Mouse (Mus musculus) monocyte, adult 2 months (primary cell): ENCODE data around the gene Zbtb16.

ENCODE experiments used
- DNase-seq, 2 experiments: peaks; one replicate each; pipeline ENCODE4 v3.0.0; 2022; ENCODE audit warnings: low spot score in 2 of 2, low read depth in 1 of 2

Zbtb16 gene

GRCm38 (mm10) chr9:48648285-48649097, 187.5 kb downstream of the Zbtb16 start:
- DNase-seq: no peak

DNA sequence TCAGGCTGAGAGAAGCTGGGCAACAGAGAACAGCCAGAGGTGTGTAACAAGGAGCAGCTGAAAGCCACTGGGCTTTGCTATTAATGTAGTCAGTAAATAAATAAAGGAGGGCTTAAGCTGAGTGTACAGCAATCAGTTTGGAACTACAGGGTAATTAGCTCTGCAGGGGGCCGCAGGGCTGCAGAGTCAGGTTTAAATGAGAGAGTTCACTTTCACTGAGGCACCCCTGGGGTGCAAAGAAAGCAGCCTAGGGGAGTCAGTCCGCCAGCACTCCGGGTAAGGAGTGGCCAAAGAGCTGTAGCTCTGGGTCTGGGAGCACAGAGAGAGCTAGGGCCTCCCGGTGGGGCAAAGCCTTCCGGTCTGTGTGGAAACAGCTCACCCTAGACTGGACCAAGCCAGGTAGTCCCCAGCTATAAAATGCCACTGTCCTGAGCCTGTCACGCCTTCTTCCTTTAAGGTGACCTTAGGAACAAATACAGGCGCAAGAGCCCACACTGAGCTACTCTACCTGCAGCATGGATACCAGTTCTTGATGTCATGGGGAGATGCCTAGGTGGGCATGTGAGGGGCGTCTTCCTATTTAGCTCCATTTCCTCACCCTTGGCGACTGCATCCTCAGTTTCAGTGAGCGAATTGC, 188.3 kb downstream of the Zbtb16 start:
- DNase-seq: no peak

- DNase-seq: no peak
These were observed 189.0 kb downstream of the Zbtb16 start for GRCm38 (mm10) chr9:48646781-48647647.

- DNase-seq: peak; percentile 19 to 39
These were observed 189.8 kb downstream of the Zbtb16 start for GRCm38 (mm10) chr9:48646251-48646650.

DNA sequence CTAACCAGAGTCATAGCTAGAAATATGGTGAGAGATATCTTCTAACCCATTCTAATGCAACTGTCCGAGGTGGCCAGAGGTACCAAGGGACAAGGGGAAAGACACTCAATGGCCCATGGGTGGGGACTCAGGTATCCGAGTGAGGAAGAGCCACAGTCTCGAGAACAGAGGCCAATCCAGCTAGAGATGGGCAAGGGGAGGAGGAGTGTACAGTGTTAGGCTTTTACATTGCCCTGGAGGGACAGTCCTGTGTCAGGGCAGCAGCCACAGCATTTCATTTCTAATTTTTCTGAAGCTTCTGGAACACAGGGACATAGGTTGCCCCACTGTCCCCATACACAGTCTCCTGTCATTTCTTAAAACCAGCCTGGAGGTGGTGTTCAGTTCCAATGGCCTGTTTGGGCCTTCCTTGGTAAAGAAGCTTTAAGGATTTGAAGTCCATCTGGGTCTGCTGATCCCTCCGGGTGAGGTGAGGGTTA, 190.3 kb downstream of the Zbtb16 start:
- DNase-seq: no peak

DNA sequence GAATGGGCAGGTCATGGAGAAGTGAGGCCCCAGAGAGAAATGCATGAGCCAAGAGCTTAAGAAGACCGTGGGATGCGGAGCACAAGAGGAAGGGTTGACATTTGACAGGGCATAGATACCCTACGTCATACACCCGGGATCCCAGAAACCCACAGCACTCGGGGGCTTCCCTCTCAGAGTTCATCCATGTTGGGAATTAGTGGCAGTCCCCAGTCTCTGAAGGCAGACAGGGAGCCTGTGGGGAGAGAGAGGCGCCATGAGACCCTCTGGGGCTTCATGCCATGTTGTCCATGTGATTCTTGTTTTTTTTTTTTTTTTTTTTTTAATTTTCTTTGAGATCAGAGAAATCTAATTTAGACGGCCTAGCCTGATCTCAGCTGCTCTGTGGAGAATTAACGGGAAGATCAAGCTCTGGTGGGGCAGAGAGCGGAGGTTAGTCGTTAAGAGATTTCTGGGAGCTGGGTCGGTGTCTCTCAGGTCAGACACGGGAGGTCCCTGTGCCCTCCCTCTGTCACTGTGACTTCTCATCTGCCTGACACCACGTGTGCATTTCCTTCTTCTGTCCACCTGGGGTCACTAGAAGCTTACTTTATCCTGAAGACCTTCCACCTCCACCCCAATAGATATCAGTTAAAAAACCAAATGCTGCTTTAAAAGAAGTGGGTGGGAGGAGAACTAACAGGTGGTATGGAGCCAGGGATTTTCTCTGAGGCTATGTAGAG, 190.9 kb downstream of the Zbtb16 start:
- DNase-seq: no peak

GRCm38 (mm10) chr9:48644376-48644775, 191.6 kb downstream of the Zbtb16 start:
- DNase-seq: no peak

GRCm38 (mm10) chr9:48641636-48642035, 194.4 kb downstream of the Zbtb16 start:
- no peak for DNase-seq

DNA sequence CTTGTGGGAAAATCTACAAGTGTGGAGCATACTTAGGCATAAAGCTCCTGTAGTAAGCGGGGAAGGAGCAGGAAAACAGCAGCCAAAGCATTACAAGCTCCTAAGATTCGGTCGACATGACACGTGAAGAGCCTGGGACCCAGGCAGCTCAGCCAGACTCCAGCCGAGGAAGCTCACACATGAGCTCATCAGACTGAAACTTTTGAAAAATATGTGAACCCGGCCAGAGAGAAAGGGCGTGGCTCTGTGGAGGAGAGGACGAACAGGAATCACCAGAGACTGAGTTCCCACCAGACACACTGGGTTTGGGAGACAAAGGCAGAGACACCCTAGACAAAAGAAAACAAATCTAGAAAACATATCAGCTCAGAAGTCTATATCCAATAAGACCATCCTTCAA, 195.1 kb downstream of the Zbtb16 start:
- no peak for DNase-seq

GRCm38 (mm10) chr9:48638176-48638803, 197.7 kb downstream of the Zbtb16 start:
- no peak for DNase-seq

- no peak for DNase-seq
These were observed 198.9 kb downstream of the Zbtb16 start for GRCm38 (mm10) chr9:48637161-48637560.

DNA sequence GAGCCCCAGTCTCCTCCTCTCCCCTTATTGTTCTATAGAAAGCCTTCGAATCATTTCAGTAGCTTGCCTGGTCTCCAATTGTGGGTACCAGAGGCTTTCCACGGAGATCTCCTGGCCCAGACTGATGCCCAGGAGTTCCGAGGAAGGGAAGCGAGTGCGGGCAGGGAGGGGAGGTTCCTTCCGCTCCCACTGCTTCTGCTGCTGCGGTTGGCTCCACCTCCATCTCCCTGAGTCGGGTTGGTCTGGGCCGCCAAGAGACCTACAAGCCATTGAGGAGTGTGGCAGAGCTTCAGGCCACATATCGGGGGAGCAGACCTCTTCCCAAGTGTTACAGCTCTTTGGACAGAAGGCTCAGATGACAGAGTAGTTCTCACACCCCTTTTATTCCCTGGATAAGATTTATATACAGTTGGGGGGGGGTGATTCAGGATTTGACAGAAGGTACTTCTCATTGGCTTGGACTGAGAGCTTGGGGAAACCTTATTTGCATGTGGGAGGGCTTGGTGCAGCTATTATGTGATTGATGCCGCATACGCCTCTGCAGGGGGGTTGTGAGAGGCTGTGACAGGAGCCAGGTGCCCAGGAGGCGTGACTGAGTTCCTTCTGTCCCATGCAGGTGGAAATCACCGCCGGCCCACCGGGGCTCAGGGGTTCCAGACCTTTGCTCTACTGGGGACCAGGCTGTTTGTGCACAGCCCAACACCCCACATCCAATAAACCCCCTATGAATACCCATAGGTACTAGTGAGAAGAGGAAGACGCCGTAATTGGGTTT, 200.3 kb downstream of the Zbtb16 start:
- DNase-seq: no peak

GRCm38 (mm10) chr9:48633147-48633546, 202.9 kb downstream of the Zbtb16 start:
- DNase-seq: no peak

GRCm38 (mm10) chr9:48619268-48619667, 216.8 kb downstream of the Zbtb16 start:
- DNase-seq: no peak

DNA sequence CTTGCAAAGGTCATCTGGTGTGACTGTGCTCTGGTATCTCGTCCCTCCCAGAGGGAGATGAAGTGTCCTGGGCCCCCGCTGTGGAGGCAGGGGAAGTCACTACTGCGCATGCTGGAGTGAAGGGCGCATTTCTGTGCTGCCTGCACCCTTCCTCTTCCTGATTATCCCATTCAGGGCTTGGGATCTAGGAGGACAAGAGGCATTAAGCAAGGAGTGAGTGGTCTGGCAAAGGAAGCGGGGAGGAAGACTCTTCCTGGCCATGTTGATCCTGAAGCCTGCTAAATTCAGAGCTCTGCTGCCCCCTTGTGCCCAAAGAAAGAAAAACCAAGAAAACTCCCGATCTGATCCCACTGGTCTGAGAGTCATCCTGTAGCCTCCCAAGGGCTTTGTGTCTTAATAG, 217.4 kb downstream of the Zbtb16 start:
- DNase-seq: peak in 1 of 2 experiments; percentile 21

DNA sequence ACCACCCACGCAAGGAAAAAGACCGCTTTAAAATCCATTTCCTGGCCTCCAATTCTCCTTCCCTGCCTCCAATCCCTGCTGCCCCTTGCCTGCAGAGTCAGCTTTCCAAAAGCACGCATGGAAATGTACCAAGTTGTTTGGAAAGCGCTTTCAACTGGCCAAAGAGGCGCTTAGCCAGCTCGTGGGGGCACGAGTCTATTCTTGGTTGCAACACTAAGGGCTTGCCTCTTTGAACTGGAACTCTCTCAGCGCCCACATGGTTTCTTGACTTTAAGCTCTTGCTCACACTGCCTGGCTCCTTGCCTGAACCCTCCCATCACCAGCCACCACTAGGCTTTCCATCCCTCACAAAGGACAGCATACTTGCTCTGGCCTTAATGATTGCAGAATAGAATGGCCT, 217.9 kb downstream of the Zbtb16 start:
- DNase-seq: no peak

GRCm38 (mm10) chr9:48617511-48618010, 218.5 kb downstream of the Zbtb16 start:
- no peak for DNase-seq

DNA sequence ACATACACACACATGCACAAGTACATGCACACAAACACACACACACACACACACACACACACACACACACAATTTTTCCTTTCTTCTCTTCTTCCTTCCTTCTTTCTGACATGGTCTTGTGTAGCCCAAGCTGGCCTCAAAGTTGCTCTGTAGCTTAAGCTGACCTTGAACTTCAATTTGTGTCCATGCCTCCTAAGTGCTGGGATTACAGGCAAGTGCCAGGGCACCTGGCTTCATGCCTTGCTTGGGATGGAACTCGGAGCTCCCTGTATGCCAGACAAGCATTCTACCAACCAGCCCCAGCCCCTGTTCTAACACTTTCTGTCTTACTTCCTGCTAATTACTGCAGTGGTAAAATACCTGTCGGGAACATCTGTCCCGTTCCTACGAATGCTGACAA, 222.8 kb downstream of the Zbtb16 start:
- no peak for DNase-seq

- no peak for DNase-seq
These were observed 223.5 kb downstream of the Zbtb16 start for GRCm38 (mm10) chr9:48612542-48612941.
